ENCODE assay signal across 8 mouse cellular contexts in genomic region chr2:150786251-150787180, GRCm38 (mm10). TPM values are rescaled to one million over a fixed set of nuclear protein-coding genes. Genes with fewer than 3 reads are reported as not detected.
DNase-seq lines count a peak whose midpoint lies in the region; ATAC-seq and TF ChIP-seq lines count a peak whose summit lies in the region.

Gene Pygb, plus strand, starts transcription at chr2:150786735.

- peak within 1 kb of the TSS; percentile 53 for H3K9ac ChIP-seq in CH12.LX (ENCODE audit: insufficient read depth, low read depth)
- peak within 1 kb of the TSS; percentile 85 for H3K9ac ChIP-seq in heart, embryonic 15.5 days
- peak within 1 kb of the TSS; percentile 50 for H3K9ac ChIP-seq in liver, embryonic 15.5 days
- peak within 1 kb of the TSS; percentile 72 for H3K9ac ChIP-seq in neural tube, embryonic 12.5 days

- peak; percentile 91 for ATAC-seq in heart, embryonic 15.5 days (replicated peaks; ENCODE audit: insufficient number of reproducible peaks, insufficient read depth, low FRiP score, low read depth)
- ATAC-seq in liver, embryonic 15.5 days (ENCODE audit: insufficient read depth), result peak; percentile 86
- ATAC-seq in neural tube, embryonic 12.5 days (ENCODE audit: low FRiP score, low read depth), result peak; percentile 97

- TF ChIP-seq EP300 in CH12.LX (IDR thresholded peaks at IDR 0.05; ENCODE audit: low read length), result no peak

- peaks cover 5 to 20% of the 10 kb centered on the region in 2 experiments for H3K36me3 ChIP-seq in CH12.LX (replicated peaks in 1 of 2; ENCODE audit: control insufficient read depth in 1 of 2, insufficient read depth in 1 of 2, low read length in 1 of 2)
- H3K36me3 ChIP-seq in forebrain, embryonic 10.5 days (replicated peaks), result peaks cover 8% of the 10 kb centered on the region; the same call in 1 of the 2 replicates
- peaks cover 14% of the 10 kb centered on the region; the same call in 1 of the 2 replicates for H3K36me3 ChIP-seq in heart, embryonic 15.5 days
- H3K36me3 ChIP-seq in liver, embryonic 15.5 days (replicated peaks), result 0 out of 2 replicates have a peak, but pooled peaks cover 3% of the 10 kb centered on the region
- no peaks in the 10 kb centered on the region for H3K36me3 ChIP-seq in neural tube, embryonic 12.5 days

- peak within 1 kb of the TSS; percentile 80 to 96 (median 93) for H3K4me3 ChIP-seq in CH12.LX (replicated peaks in 1 of 3; ENCODE audit: low read depth in 2 of 3, low read length in 2 of 3, poor library complexity in 1 of 3)
- H3K4me3 ChIP-seq in forebrain, embryonic 10.5 days, result peak within 1 kb of the TSS; percentile 85
- H3K4me3 ChIP-seq in heart, embryonic 15.5 days, result peak within 1 kb of the TSS; percentile 82
- peak within 1 kb of the TSS; percentile 65 for H3K4me3 ChIP-seq in liver, embryonic 15.5 days (replicated peaks)
- H3K4me3 ChIP-seq in neural tube, embryonic 12.5 days, result peak within 1 kb of the TSS; percentile 77

- no peak for TF ChIP-seq RAD21 in CH12.LX (IDR thresholded peaks at IDR 0.05; ENCODE audit: low read depth, low read length)

- H3K4me1 ChIP-seq in CH12.LX (ENCODE audit: control insufficient read depth in 1 of 2, insufficient read depth in 2 of 2), result peaks cover 0 to 34% of the 10 kb centered on the region in 2 experiments; a peak in 2 of 4 replicates
- H3K4me1 ChIP-seq in forebrain, embryonic 10.5 days, result peaks cover 29% of the 10 kb centered on the region
- peaks cover 29% of the 10 kb centered on the region for H3K4me1 ChIP-seq in heart, embryonic 15.5 days (replicated peaks)
- peaks cover 38% of the 10 kb centered on the region for H3K4me1 ChIP-seq in liver, embryonic 15.5 days (replicated peaks)
- H3K4me1 ChIP-seq in neural tube, embryonic 12.5 days, result peaks cover 15% of the 10 kb centered on the region

- TF ChIP-seq CTCF in CH12.LX (conservative IDR thresholded peaks at IDR 0.05 in 1 of 2, IDR thresholded peaks at IDR 0.05 in 1 of 2; ENCODE audit: low read depth in 2 of 2, low read length in 2 of 2), result no peak

- WGBS in forebrain, embryonic 10.5 days, result 2% methylated on average over 57 of the region's 58 CpGs
- 2% methylated on average over 57 of the region's 58 CpGs for WGBS in heart, embryonic 15.5 days
- WGBS in liver, embryonic 15.5 days (ENCODE audit: insufficient replicate concordance), result 2% methylated on average over 57 of the region's 58 CpGs
- 3% methylated on average over 58 of the region's 58 CpGs for WGBS in neural tube, embryonic 12.5 days

- in situ Hi-C loops in CH12.LX (cut with MboI; ENCODE audit: low pct_ligation_motif_present, low pct_unique_long_range_greater_than_20kb, low sequenced_read_pairs), result no loop called here

- no peaks in the 10 kb centered on the region for H3K9me3 ChIP-seq in CH12.LX (replicated peaks; ENCODE audit: low read length)
- no peaks in the 10 kb centered on the region for H3K9me3 ChIP-seq in forebrain, embryonic 10.5 days
- H3K9me3 ChIP-seq in heart, embryonic 15.5 days (replicated peaks), result no peaks in the 10 kb centered on the region
- no peaks in the 10 kb centered on the region for H3K9me3 ChIP-seq in liver, embryonic 15.5 days (replicated peaks)
- no peaks in the 10 kb centered on the region for H3K9me3 ChIP-seq in neural tube, embryonic 12.5 days

- peak; percentile 88 for TF ChIP-seq POLR2A in CH12.LX (IDR thresholded peaks at IDR 0.05; ENCODE audit: low read depth, low read length)

- peak; percentile 89 for DNase-seq in CH12.LX (ENCODE audit: extremely low read depth)
- DNase-seq in c-Kit-positive CD71-negative TER-119-negative erythroid progenitor cells, embryonic 14.5 days (ENCODE audit: low read depth), result peak; percentile 79
- peak; percentile 89 for DNase-seq in forebrain, embryonic 10.5 days (ENCODE audit: extremely low spot score, low spot score)
- DNase-seq in kidney, postnatal 25 days, result peak; percentile 87 to 92
- DNase-seq in testis, postnatal 10 days (ENCODE audit: low spot score), result peak; percentile 91

- no peaks in the 10 kb centered on the region for H3K27me3 ChIP-seq in CH12.LX (replicated peaks)
- H3K27me3 ChIP-seq in forebrain, embryonic 10.5 days (ENCODE audit: poor library complexity, severe bottlenecking), result peaks cover 11% of the 10 kb centered on the region
- no peaks in the 10 kb centered on the region for H3K27me3 ChIP-seq in heart, embryonic 15.5 days
- peaks cover 12% of the 10 kb centered on the region; the same call in 1 of the 2 replicates for H3K27me3 ChIP-seq in liver, embryonic 15.5 days
- H3K27me3 ChIP-seq in neural tube, embryonic 12.5 days (replicated peaks), result no peaks in the 10 kb centered on the region

- 0 out of 2 replicates have a peak within 1 kb of the TSS, but pooled peaks have one; percentile 43 for H3K27ac ChIP-seq in CH12.LX (ENCODE audit: insufficient read depth, low read depth)
- peak within 1 kb of the TSS; percentile 87 for H3K27ac ChIP-seq in forebrain, embryonic 10.5 days
- H3K27ac ChIP-seq in heart, embryonic 15.5 days, result peak within 1 kb of the TSS; percentile 95
- peak within 1 kb of the TSS; percentile 42 for H3K27ac ChIP-seq in liver, embryonic 15.5 days (replicated peaks)
- H3K27ac ChIP-seq in neural tube, embryonic 12.5 days, result no peak within 1 kb of the TSS

- dilution Hi-C loops in CH12.LX (cut with MboI; ENCODE audit: extremely low pct_ligation_motif_present, extremely low pct_unique_long_range_greater_than_20kb, low sequenced_read_pairs), result no loop called here

- H3K79me2 ChIP-seq in CH12.LX (replicated peaks; ENCODE audit: control insufficient read depth, extremely low read depth, insufficient read depth, poor library complexity, severe bottlenecking), result peaks cover 7% of the 10 kb centered on the region

- peak within 1 kb of the TSS; percentile 68 for H3K4me2 ChIP-seq in CH12.LX (ENCODE audit: insufficient read depth, low read depth, poor library complexity, severe bottlenecking)
- H3K4me2 ChIP-seq in heart, embryonic 15.5 days, result peak within 1 kb of the TSS; percentile 70
- H3K4me2 ChIP-seq in liver, embryonic 15.5 days, result peak within 1 kb of the TSS; percentile 87
- H3K4me2 ChIP-seq in neural tube, embryonic 12.5 days (replicated peaks), result peak within 1 kb of the TSS; percentile 98

TF ChIP-seq in CH12.LX, 34 proteins besides CTCF, POLR2A, EP300 and RAD21:
- TF ChIP-seq UBTF (IDR thresholded peaks at IDR 0.05; ENCODE audit: low read depth, low read length), result 0 out of 2 replicates have a peak, but pooled peaks have one; percentile 41
- TF ChIP-seq MEF2A (IDR thresholded peaks at IDR 0.05; ENCODE audit: borderline replicate concordance, low read depth, low read length), result no peak
- peak; percentile 64 for TF ChIP-seq ZMIZ1 (IDR thresholded peaks at IDR 0.05; ENCODE audit: low read depth, low read length)
- TF ChIP-seq MAX (IDR thresholded peaks at IDR 0.05; ENCODE audit: low read length), result peak; percentile 72; the same call in 1 of the 2 replicates
- TF ChIP-seq ELF1 (IDR thresholded peaks at IDR 0.05; ENCODE audit: low read depth, low read length), result peak; percentile 69
- 0 out of 2 replicates have a peak, but pooled peaks have one; percentile 23 for TF ChIP-seq MYC (IDR thresholded peaks at IDR 0.05; ENCODE audit: low read depth, low read length)
- no peak; the same call in 1 of the 2 replicates for TF ChIP-seq HCFC1 (IDR thresholded peaks at IDR 0.05; ENCODE audit: low read depth, low read length)
- TF ChIP-seq JUND (conservative IDR thresholded peaks at IDR 0.05; ENCODE audit: low read depth, low read length), result no peak
- TF ChIP-seq POLR2AphosphoS2 (IDR thresholded peaks at IDR 0.05; ENCODE audit: low read depth, low read length), result peak; percentile 50; the same call in 1 of the 2 replicates
- TF ChIP-seq SMC3 (IDR thresholded peaks at IDR 0.05; ENCODE audit: low read depth, low read length), result no peak
- 0 out of 2 replicates have a peak, but pooled peaks have one; percentile 15 for TF ChIP-seq MAZ (IDR thresholded peaks at IDR 0.05; ENCODE audit: low read depth, low read length)
- peak; percentile 88 for TF ChIP-seq NRF1 (IDR thresholded peaks at IDR 0.05; ENCODE audit: low read depth, low read length)
- TF ChIP-seq SIN3A (IDR thresholded peaks at IDR 0.05; ENCODE audit: low read length), result peak; percentile 79; the same call in 1 of the 2 replicates
- no peak for TF ChIP-seq BHLHE40 (IDR thresholded peaks at IDR 0.05; ENCODE audit: low read depth, low read length)
- 0 out of 2 replicates have a peak, but pooled peaks have one; percentile 54 for TF ChIP-seq TCF12 (IDR thresholded peaks at IDR 0.05; ENCODE audit: low read depth, low read length)
- TF ChIP-seq TBP (conservative IDR thresholded peaks at IDR 0.05; ENCODE audit: low read depth, low read length), result peak; percentile 74
- TF ChIP-seq NELFE (IDR thresholded peaks at IDR 0.05; ENCODE audit: low read depth, low read length), result peak; percentile 92
- TF ChIP-seq MXI1 (IDR thresholded peaks at IDR 0.05; ENCODE audit: low read depth, low read length), result peak; percentile 44; the same call in 1 of the 2 replicates
- TF ChIP-seq RCOR1 (conservative IDR thresholded peaks at IDR 0.05; ENCODE audit: low read depth, low read length), result no peak
- TF ChIP-seq KAT2A (IDR thresholded peaks at IDR 0.05; ENCODE audit: insufficient replicate concordance, low read length), result no peak

RNA-seq across cellular contexts. Expression of gene Pygb, which starts in this region (rescaled TPM):
- total RNA-seq in CH12.LX (2012; rRNA removed) (47.0 and 47.7 TPM in 2 replicates), CH12.LX (2014; rRNA removed) (36.4 and 39.7 TPM in 2 replicates)
- polyA plus RNA-seq in CH12.LX (2012; ENCODE audit: insufficient read length, low read depth), result 42.6 and 43.2 TPM in 2 replicates
- 62.3 and 67.8 TPM in 2 replicates for polyA plus RNA-seq in forebrain, embryonic 10.5 days (2016; fragmentation: Nextera tagmentation; extraction: Ambion mirVana)
- 212 and 233 TPM in 2 replicates for polyA plus RNA-seq in heart, embryonic 15.5 days (2015; fragmentation: Nextera tagmentation; extraction: Ambion mirVana)
- polyA plus RNA-seq in liver, embryonic 15.5 days (2015; fragmentation: Nextera tagmentation; extraction: Ambion mirVana), result 28.8 and 32.1 TPM in 2 replicates
- polyA plus RNA-seq in neural tube, embryonic 12.5 days (2016; fragmentation: Nextera tagmentation; extraction: Ambion mirVana), result 80.5 and 80.6 TPM in 2 replicates
